Mouse (Mus musculus) kidney, adult 8-10 months (tissue): ENCODE data around the gene Paf1.
"Not testable (repeated sequence)": the region's sequence is repeated elsewhere in the genome, so short reads cannot be mapped to it uniquely, and the experiment has no call there.

Source experiments
- DNase-seq, 2 experiments: peaks; one replicate each; pipeline ENCODE4 v3.0.0; 2022

The Paf1 gene

DNA sequence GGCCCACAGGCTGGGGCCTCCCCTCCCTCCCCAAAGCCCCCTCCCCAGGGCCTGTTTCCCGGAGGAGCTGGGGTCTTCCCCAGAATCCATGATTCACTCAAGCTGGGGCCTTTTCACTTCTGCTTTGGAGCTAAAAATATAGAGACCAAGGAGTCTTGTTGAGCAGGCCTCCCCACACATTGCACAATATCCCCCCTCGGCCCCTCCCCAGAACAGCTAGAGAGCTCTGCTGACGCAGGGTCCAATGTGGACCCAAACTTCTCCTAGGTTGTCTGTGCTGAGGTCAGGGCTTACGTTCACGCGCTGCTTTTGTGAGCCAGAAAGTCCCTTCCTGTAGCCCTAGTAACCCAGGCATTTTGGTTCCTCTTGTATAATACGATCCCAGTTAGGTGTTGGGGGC lies 6.7 kb upstream of the Paf1 start:
- no peak for DNase-seq

DNA sequence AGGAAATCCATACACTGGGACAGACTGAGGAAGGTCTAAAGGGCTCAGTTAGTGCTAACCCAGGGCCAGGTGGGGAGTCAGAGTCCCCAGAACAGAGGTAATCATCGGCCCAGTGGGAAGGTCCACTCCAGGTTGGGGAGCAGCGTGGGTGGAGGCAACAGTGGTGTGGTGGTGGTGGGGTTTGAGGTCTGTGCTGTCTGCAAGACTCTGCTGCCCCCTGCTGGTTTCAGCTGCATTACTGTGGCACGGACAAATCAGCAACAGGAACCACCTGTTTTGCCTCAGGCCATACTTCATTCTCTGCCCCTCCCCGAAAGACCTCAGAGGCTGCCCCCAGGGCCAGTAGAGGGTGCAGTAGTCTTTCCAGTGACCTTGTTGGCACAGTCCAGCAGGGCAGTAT lies 6.3 kb upstream of the Paf1 start:
- peak; percentile 80 to 88 for DNase-seq

DNA sequence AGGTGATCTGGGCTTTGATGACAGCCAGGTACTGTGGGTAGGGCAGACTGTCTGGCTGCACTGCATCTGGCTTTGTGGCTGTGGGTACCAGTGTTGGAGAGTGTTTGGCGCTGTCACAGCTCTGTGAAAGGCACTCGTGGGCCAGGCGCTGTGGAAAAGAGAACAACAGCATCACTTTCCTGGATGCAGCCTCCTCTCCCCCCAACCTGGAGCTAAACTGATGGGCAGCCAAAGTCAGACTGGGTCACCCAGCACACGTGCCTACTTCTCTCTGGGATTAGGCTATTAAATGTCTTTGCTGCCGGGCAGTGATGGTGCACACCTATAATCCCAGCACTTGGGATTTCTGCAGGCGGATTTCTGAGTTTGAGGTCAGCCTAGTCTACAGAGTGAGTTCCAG lies 5.9 kb upstream of the Paf1 start:
- not testable (repeated sequence) for DNase-seq

DNA sequence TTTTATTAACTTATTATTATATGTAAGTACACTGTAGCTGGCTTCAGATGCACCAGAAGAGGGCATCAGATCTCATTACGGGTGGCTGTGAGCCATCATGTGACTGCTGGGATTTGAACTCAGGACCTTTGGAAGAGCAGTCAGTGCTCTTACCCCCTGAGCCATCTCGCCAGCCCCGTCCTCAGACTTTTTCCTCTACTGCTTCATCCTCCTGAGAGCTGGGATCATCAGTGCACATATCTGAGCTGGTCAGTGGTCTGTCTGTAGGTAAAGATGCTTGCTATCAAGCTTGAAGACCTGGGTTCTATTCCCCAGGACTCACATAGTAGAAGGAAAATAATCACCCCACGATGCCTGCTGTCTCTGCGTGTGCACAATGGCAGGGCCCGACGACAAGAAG lies 5.4 kb upstream of the Paf1 start:
- DNase-seq = not testable (repeated sequence)

- no peak for DNase-seq
These were observed 2.4 kb upstream of the Paf1 start for GRCm38 (mm10) chr7:28390331-28390730.

DNA sequence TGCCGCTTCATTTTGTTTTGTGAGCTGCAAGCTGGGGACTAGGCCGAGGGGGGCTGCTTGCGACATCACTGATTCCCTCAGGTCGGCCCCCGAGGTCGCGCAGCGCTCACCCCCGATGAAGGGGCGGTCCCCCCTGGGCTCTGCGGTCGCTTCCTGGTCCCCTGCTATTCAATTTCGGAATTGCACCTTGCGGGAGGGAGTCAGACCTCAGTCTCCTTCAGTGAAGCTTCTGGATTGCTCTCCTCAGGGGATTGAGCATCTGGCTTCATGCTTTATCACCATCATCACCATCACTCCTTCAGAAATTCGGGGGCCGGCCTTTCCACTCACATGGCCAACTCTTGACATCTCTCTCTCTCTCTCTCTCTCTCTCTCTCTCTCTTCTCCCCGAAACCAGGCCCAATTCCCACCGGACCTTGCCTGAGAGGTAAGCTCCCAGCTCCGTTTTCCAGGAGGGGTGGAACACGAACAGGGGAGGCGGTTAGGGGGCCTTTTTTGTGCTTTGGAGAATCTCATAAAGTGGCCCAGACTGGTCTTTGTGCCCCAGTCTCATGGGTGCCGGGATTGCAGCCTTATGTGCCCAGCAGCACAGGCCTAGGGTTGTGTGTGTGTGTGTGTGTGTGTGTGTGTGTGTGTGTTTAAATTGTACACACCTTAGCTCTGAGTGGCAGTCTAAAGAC lies 661 bp downstream of the Paf1 start:
- no peak for DNase-seq

GRCm38 (mm10) chr7:28395425-28395824 lies 2.7 kb downstream of the Paf1 start:
- no peak for DNase-seq

- peak in 1 of 2 experiments; percentile 32 for DNase-seq
These were observed 5.2 kb downstream of the Paf1 start for GRCm38 (mm10) chr7:28398000-28398399.

DNA sequence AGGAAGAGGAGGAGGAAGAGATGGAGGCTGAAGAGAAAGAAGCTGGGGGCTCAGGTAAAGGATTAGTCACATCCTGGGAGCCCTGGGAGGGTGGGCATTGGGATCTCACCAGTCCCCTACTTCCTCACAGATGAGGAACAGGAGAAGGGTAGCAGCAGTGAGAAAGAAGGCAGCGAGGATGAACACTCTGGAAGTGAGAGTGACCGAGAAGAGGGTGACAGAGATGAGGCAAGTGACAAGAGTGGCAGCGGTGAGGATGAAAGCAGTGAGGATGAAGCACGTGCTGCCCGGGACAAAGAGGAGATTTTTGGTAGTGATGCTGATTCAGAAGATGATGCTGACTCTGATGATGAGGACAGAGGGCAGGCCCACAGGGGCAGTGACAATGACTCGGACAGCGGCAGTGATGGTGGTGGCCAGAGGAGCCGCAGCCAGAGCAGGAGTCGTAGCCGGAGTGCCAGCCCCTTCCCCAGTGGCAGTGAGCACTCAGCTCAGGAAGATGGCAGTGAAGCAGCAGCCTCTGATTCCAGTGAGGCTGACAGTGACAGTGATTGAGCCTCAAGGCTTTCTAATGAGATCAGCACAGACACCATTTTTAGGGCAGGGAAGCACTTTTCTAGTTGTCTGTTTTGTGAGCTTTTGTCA lies 6.1 kb downstream of the Paf1 start:
- no peak for DNase-seq

DNA sequence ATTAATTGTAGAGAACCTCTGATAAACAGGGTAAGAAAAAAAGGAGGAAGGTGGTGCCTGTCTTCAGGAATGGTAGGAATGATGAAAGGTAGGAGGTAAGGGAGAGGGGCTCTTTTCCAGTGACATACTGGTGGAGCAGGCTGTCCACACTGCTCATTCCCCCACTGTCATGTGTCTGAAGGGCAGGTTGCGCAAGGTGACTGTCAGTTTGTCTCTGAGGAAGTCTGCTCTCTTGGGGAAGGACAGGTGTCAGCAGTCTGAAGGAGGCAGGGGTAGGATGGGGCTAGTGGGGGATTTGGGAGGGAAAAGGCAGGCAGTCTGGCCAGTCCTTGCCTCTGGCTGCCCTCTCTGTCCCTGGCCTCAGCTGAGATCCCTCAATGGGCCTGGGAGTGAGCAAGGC lies 8.3 kb downstream of the Paf1 start:
- no peak for DNase-seq

- DNase-seq = no peak
These were observed 9.2 kb downstream of the Paf1 start for GRCm38 (mm10) chr7:28401942-28402341.

GRCm38 (mm10) chr7:28410841-28411475 lies 18.2 kb downstream of the Paf1 start:
- DNase-seq = peak; percentile 53 to 67

- no peak for DNase-seq
These were observed 20.1 kb downstream of the Paf1 start for GRCm38 (mm10) chr7:28412826-28413225.

GRCm38 (mm10) chr7:28417368-28417767 lies 24.6 kb downstream of the Paf1 start:
- no peak for DNase-seq

- peak; percentile 66 to 79 for DNase-seq
These were observed 25.4 kb downstream of the Paf1 start for GRCm38 (mm10) chr7:28418096-28418670.

- DNase-seq = no peak
These were observed 26.7 kb downstream of the Paf1 start for GRCm38 (mm10) chr7:28419416-28419815.

DNA sequence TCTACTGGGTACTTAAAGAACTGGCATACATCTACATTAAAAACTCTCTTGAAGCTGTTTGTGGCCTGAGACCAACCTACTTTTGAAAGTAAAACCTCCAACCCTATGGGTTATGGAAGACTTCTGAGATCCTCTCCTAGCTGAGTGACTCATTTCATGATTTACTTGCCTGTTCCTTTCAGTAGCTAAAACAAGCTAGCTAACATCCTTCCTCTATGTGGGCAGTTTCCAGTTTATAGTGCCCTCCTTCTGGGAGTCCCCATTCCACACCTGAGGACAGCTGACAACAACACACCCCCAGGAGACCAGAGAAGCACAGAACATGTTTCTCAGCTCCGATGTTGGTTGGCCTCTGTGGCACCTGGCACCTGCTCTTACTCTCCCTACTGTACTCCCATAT lies 30.3 kb downstream of the Paf1 start:
- no peak for DNase-seq

DNA sequence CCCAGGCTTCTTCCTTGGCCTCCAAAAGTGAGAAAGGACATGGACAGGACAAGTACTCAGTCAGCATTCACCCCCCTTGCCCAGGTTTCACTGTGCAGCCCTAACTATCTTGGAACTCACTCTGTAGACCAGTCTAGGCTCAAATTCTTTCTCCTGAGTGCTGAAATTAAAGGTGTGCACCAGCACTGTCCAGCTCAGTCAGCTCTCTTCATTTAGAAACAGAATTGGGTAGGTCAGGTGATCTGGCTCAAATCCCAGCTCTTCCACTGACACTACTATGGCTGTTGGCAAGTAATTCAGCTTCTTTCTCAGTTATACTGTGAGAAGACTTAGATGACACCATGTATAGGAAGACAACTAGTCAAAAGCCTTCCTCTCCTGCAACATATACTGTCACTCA lies 35.0 kb downstream of the Paf1 start:
- DNase-seq = peak in 1 of 2 experiments; percentile 20

GRCm38 (mm10) chr7:28430512-28430911 lies 37.8 kb downstream of the Paf1 start:
- DNase-seq = no peak

- no peak for DNase-seq
These were observed 39.5 kb downstream of the Paf1 start for GRCm38 (mm10) chr7:28432252-28432651.

GRCm38 (mm10) chr7:28435660-28436259 lies 43.0 kb downstream of the Paf1 start:
- DNase-seq = peak; percentile 15 to 31

GRCm38 (mm10) chr7:28436271-28436904 lies 43.6 kb downstream of the Paf1 start:
- DNase-seq = peak; percentile 100
